Mouse (Mus musculus): ENCODE data around the gene Gas2l3. TPM values are rescaled to one million over a fixed set of nuclear protein-coding genes. Genes with fewer than 3 reads are reported as not detected.

Gas2l3 gene
- total RNA-seq (2022) = 1 to 10 TPM in 2 of 4 experiments, under 1 TPM in 2; 0.53 to 1.6 (median 1.1) TPM

- peak; percentile 47 to 65 for DNase-seq (ENCODE audit: low spot score in 2 of 2)
Measured at GRCm38 (mm10) chr10:89443623-89444151, at the start of gene Gas2l3. Gas2l3 (minus strand) TSS chr10:89443967.

- no peak for DNase-seq (ENCODE audit: low spot score in 2 of 2)
Measured at GRCm38 (mm10) chr10:89491321-89491720, 47.6 kb upstream of the Gas2l3 start.

GRCm38 (mm10) chr10:89490250-89490649 is 46.5 kb upstream of the Gas2l3 start:
- no peak for DNase-seq (ENCODE audit: low spot score in 2 of 2)

GRCm38 (mm10) chr10:89489459-89489858 is 45.7 kb upstream of the Gas2l3 start:
- DNase-seq (ENCODE audit: low spot score in 2 of 2) = no peak

- DNase-seq (ENCODE audit: low spot score in 2 of 2) = no peak
Measured at GRCm38 (mm10) chr10:89486995-89487742, 43.4 kb upstream of the Gas2l3 start.

GRCm38 (mm10) chr10:89484907-89485306 is 41.1 kb upstream of the Gas2l3 start:
- no peak for DNase-seq (ENCODE audit: low spot score in 2 of 2)

- no peak for DNase-seq (ENCODE audit: low spot score in 2 of 2)
Measured at GRCm38 (mm10) chr10:89483812-89484602, 40.2 kb upstream of the Gas2l3 start.

GRCm38 (mm10) chr10:89483113-89483512 is 39.3 kb upstream of the Gas2l3 start:
- DNase-seq (ENCODE audit: low spot score in 2 of 2) = no peak

- DNase-seq (ENCODE audit: low spot score in 2 of 2) = no peak
Measured at GRCm38 (mm10) chr10:89482142-89482681, 38.4 kb upstream of the Gas2l3 start.

- no peak for DNase-seq (ENCODE audit: low spot score in 2 of 2)
Measured at GRCm38 (mm10) chr10:89481638-89482037, 37.9 kb upstream of the Gas2l3 start.

GRCm38 (mm10) chr10:89478766-89479165 is 35.0 kb upstream of the Gas2l3 start:
- no peak for DNase-seq (ENCODE audit: low spot score in 2 of 2)

- DNase-seq (ENCODE audit: low spot score in 2 of 2) = no peak
Measured at GRCm38 (mm10) chr10:89470596-89471353, 27.0 kb upstream of the Gas2l3 start.

GRCm38 (mm10) chr10:89464760-89465405 is 21.1 kb upstream of the Gas2l3 start:
- no peak for DNase-seq (ENCODE audit: low spot score in 2 of 2)

- DNase-seq (ENCODE audit: low spot score in 2 of 2) = no peak
Measured at GRCm38 (mm10) chr10:89462890-89463289, 19.1 kb upstream of the Gas2l3 start.

GRCm38 (mm10) chr10:89461856-89462507 is 18.2 kb upstream of the Gas2l3 start:
- DNase-seq (ENCODE audit: low spot score in 2 of 2) = peak; percentile 32 to 44

GRCm38 (mm10) chr10:89460972-89461371 is 17.2 kb upstream of the Gas2l3 start:
- DNase-seq (ENCODE audit: low spot score in 2 of 2) = no peak

GRCm38 (mm10) chr10:89458770-89459169 is 15.0 kb upstream of the Gas2l3 start:
- DNase-seq (ENCODE audit: low spot score in 2 of 2) = no peak

GRCm38 (mm10) chr10:89453794-89454193 is 10.0 kb upstream of the Gas2l3 start:
- no peak for DNase-seq (ENCODE audit: low spot score in 2 of 2)

GRCm38 (mm10) chr10:89453068-89453641 is 9.4 kb upstream of the Gas2l3 start:
- no peak for DNase-seq (ENCODE audit: low spot score in 2 of 2)

- no peak for DNase-seq (ENCODE audit: low spot score in 2 of 2)
Measured at GRCm38 (mm10) chr10:89450411-89450810, 6.6 kb upstream of the Gas2l3 start.

Data from gastrocnemius, adult 8-10 months (tissue).